9 mouse cellular contexts compared by ENCODE assay signal in genomic region chr5:26282282-26282681, GRCm38 (mm10). TPM values are rescaled to one million over a fixed set of nuclear protein-coding genes. Genes with fewer than 3 reads are reported as not detected.
A peak's percentile ranks its signal among the peaks of the same experiment; 100 is the strongest.
DNase-seq lines count a peak whose midpoint lies in the region; ATAC-seq and TF ChIP-seq lines count a peak whose summit lies in the region.
"Had no signal": no experiment of that assay in that cellular context is flagged by ENCODE, and none has a peak within 500 bp of the region (broad histone marks: within the 10 kb centered on the region; RNA-seq: fewer than 3 reads in every experiment).

No protein-coding gene starts in this region.

- H3K9ac ChIP-seq in intestine, postnatal 0 days (ENCODE audit: low read depth, low read length): no peak overlapping the region
- H3K9ac ChIP-seq in midbrain, embryonic 16.5 days (ENCODE audit: low read depth, low read length): no peak overlapping the region
- H3K9ac ChIP-seq: liver, embryonic 15.5 days had no signal

- 5% methylated on average over 4 of the region's 4 CpGs for WGBS in intestine, postnatal 0 days
- WGBS in midbrain, embryonic 16.5 days: 3% methylated on average over 4 of the region's 4 CpGs

- 0 out of 2 replicates have a peak, but pooled peaks have one; percentile 49 for ATAC-seq in intestine, postnatal 0 days
- ATAC-seq in midbrain, embryonic 16.5 days: peak; percentile 77

- no peak for TF ChIP-seq POLR2A in bone marrow macrophage, adult 2 months (IDR thresholded peaks at IDR 0.05; ENCODE audit: borderline replicate concordance, low read depth, low read length)
- TF ChIP-seq POLR2A in embryonic fibroblast, embryonic 13.5 days (IDR thresholded peaks at IDR 0.05; ENCODE audit: low read depth, low read length): no peak
- no peak for TF ChIP-seq POLR2A in testis, adult 2 months (IDR thresholded peaks at IDR 0.05; ENCODE audit: control insufficient read depth, low read depth, low read length)

- no peaks in the 10 kb centered on the region for H3K36me3 ChIP-seq in intestine, postnatal 0 days (ENCODE audit: control insufficient read depth, insufficient read depth)
- no peaks in the 10 kb centered on the region for H3K36me3 ChIP-seq in midbrain, embryonic 16.5 days (ENCODE audit: control insufficient read depth, insufficient read depth, low read length)
- H3K36me3 ChIP-seq in testis, adult 2 months (ENCODE audit: control insufficient read depth, insufficient read depth, low read length): no peaks in the 10 kb centered on the region
- H3K36me3 ChIP-seq: liver, embryonic 15.5 days had no signal

- no peaks in the 10 kb centered on the region for H3K27me3 ChIP-seq in intestine, postnatal 0 days (replicated peaks; ENCODE audit: control insufficient read depth, insufficient read depth, low read length)
- H3K27me3 ChIP-seq in midbrain, embryonic 16.5 days (ENCODE audit: control insufficient read depth, insufficient read depth, low read depth, low read length): no peaks in the 10 kb centered on the region
- H3K27me3 ChIP-seq in testis, adult 2 months (ENCODE audit: control insufficient read depth, insufficient read depth, low read length): no peaks in the 10 kb centered on the region
- H3K27me3 ChIP-seq: liver, embryonic 15.5 days had no signal

- peak; percentile 73 for TF ChIP-seq CTCF in bone marrow macrophage, adult 2 months (IDR thresholded peaks at IDR 0.05; ENCODE audit: low read depth, low read length)
- TF ChIP-seq CTCF in embryonic fibroblast, embryonic 13.5 days (IDR thresholded peaks at IDR 0.05; ENCODE audit: borderline replicate concordance, insufficient read depth, low read length): peak; percentile 93
- TF ChIP-seq CTCF in intestine, postnatal 0 days (IDR thresholded peaks at IDR 0.05; ENCODE audit: low read depth): peak; percentile 90
- TF ChIP-seq CTCF in testis, adult 2 months (IDR thresholded peaks at IDR 0.05; ENCODE audit: control insufficient read depth, insufficient read depth, insufficient replicate concordance, low read depth, low read length): peak; percentile 72; the same call in 1 of the 2 replicates

- peak; percentile 37 for DNase-seq in gastrocnemius, postnatal 10 days
- no peak for DNase-seq in gastrocnemius, adult 8-10 months (ENCODE audit: low spot score in 2 of 2)
- peak; percentile 10 to 69 for DNase-seq in left cerebral cortex, adult 8-10 months (ENCODE audit: low spot score in 2 of 2)

- no peak overlapping the region for H3K4me3 ChIP-seq in bone marrow macrophage, adult 2 months (ENCODE audit: insufficient read depth, low read length)
- H3K4me3 ChIP-seq in embryonic fibroblast, embryonic 13.5 days (ENCODE audit: insufficient read depth, low read length): no peak overlapping the region
- H3K4me3 ChIP-seq in intestine, postnatal 0 days (ENCODE audit: low read depth, low read length): no peak overlapping the region
- no peak overlapping the region for H3K4me3 ChIP-seq in midbrain, embryonic 16.5 days (ENCODE audit: low read depth, low read length)
- no peak overlapping the region for H3K4me3 ChIP-seq in testis, adult 2 months (ENCODE audit: control insufficient read depth, low read depth, low read length)
- H3K4me3 ChIP-seq: liver, embryonic 15.5 days had no signal

- no peak overlapping the region for H3K27ac ChIP-seq in bone marrow macrophage, adult 2 months (ENCODE audit: insufficient read depth, low read depth, low read length)
- no peak overlapping the region for H3K27ac ChIP-seq in embryonic fibroblast, embryonic 13.5 days (ENCODE audit: insufficient read depth, low read length)
- no peak overlapping the region for H3K27ac ChIP-seq in intestine, postnatal 0 days (ENCODE audit: low read depth, low read length)
- no peak overlapping the region for H3K27ac ChIP-seq in midbrain, embryonic 16.5 days (ENCODE audit: low read length)
- H3K27ac ChIP-seq in testis, adult 2 months (ENCODE audit: control insufficient read depth, insufficient read depth, low read depth, low read length): no peak overlapping the region
- H3K27ac ChIP-seq: liver, embryonic 15.5 days had no signal

- no peaks in the 10 kb centered on the region for H3K9me3 ChIP-seq in intestine, postnatal 0 days (ENCODE audit: control insufficient read depth)
- H3K9me3 ChIP-seq in midbrain, embryonic 16.5 days (replicated peaks; ENCODE audit: control insufficient read depth, low read length, poor library complexity, severe bottlenecking): no peaks in the 10 kb centered on the region; the same call in 1 of the 2 replicates
- H3K9me3 ChIP-seq: liver, embryonic 15.5 days had no signal

- H3K4me1 ChIP-seq in bone marrow macrophage, adult 2 months (ENCODE audit: control insufficient read depth, insufficient read depth, low read length): no peaks in the 10 kb centered on the region
- no peaks in the 10 kb centered on the region for H3K4me1 ChIP-seq in embryonic fibroblast, embryonic 13.5 days (ENCODE audit: control insufficient read depth, insufficient read depth, low read length)
- H3K4me1 ChIP-seq in intestine, postnatal 0 days (replicated peaks; ENCODE audit: control insufficient read depth, insufficient read depth, low read length): no peaks in the 10 kb centered on the region
- H3K4me1 ChIP-seq in midbrain, embryonic 16.5 days (ENCODE audit: control insufficient read depth, insufficient read depth, low read length): no peaks in the 10 kb centered on the region
- no peaks in the 10 kb centered on the region for H3K4me1 ChIP-seq in testis, adult 2 months (ENCODE audit: control insufficient read depth, insufficient read depth, low read length)
- H3K4me1 ChIP-seq: liver, embryonic 15.5 days had no signal

- no peak overlapping the region for H3K4me2 ChIP-seq in intestine, postnatal 0 days (replicated peaks; ENCODE audit: low read depth)
- no peak overlapping the region for H3K4me2 ChIP-seq in midbrain, embryonic 16.5 days (ENCODE audit: low read length)
- H3K4me2 ChIP-seq: liver, embryonic 15.5 days had no signal

RNA-seq across cellular contexts. Expression of gene Gm7361, which starts 24.8 kb away (rescaled TPM):
- not detected for total RNA-seq in gastrocnemius, postnatal 10 days (2021)
- total RNA-seq in gastrocnemius, adult 8-10 months (2022): not detected
- polyA plus RNA-seq in bone marrow macrophage, adult 2 months (2012; ENCODE audit: insufficient read depth, insufficient read length, missing spikeins): not detected in 2 replicates
- polyA plus RNA-seq in embryonic fibroblast, embryonic 13.5 days (2011; ENCODE audit: insufficient read length, low read depth, missing spikeins): 0.17 TPM in 1 of 2 replicates, not detected in the other
- not detected in 2 replicates for polyA plus RNA-seq in intestine, postnatal 0 days (2015; fragmentation: Nextera tagmentation; extraction: Ambion mirVana)
- under 1 TPM in 3 of 4 experiments, not detected in 1; 0.14 to 0.44 (median 0.23) TPM for total RNA-seq in left cerebral cortex, adult 8-10 months (2022)
- 0.36 and 0.49 TPM in 2 replicates for polyA plus RNA-seq in midbrain, embryonic 16.5 days (2015; fragmentation: Nextera tagmentation; extraction: Ambion mirVana)
- 3.5 and 4.7 TPM in 2 replicates for polyA plus RNA-seq in testis, adult 2 months (2012; rRNA removed)
- polyA plus RNA-seq: liver, embryonic 15.5 days had no signal

Comparison
In these comparisons a context has a peak if more than half of its experiments do, and no peak if none do; other contexts are left out.
1. DNase-seq: peak in gastrocnemius, postnatal 10 days (single experiment) and left cerebral cortex, adult 8-10 months (2 of 2); none in gastrocnemius, adult 8-10 months (0 of 2).
2. Peak in every context shown above with its lines, with median percentiles within 50 percentile points of each other: CTCF ChIP-seq.